Mouse (Mus musculus): ENCODE data around the gene Cant1.

DNA sequence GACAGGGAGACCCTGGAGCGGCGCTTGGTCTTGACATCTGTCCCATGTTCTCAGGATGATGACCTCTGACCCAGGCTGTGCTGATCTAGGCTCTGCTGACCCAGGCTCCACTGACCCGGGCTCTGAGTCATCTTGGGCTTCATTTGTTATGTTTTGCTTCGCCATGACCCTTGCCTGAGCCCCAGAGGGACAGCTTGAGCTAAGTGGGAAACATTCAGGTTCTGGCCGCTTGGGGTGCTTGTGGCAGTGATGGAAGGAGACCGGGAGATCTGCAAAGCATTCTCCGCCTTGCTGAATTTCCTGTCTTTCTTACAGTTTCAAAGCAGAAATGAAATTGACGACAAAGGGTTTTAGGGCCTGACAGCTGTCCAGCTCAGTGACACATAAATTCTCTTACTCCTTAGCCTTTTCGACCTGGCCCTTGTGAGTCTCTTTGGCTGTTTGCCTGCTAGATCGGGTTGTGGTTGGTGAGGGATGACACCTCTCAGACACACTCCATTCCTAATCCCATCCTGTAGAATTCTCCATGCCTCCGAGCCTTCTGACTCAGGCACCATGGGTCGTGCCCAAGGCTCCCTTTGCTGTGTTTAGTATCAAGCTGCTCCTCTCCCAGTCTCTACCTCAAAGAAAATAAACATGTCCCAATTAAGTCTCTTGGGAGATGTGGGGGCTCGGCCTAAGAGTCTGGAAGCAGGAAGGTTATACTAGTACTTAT lies 5.9 kb upstream of the Cant1 start:
- TF ChIP-seq MYC (IDR thresholded peaks at IDR 0.05; ENCODE audit: low read depth, low read length) (no peak), CTCF (IDR thresholded peaks at IDR 0.05 in 2 of 3, conservative IDR thresholded peaks at IDR 0.05 in 1 of 3; ENCODE audit: control insufficient read depth in 1 of 3, insufficient read depth in 1 of 3, low read depth in 2 of 3, low read length in 3 of 3, poor library complexity in 1 of 3, severe bottlenecking in 1 of 3) (no peak), POLR2A (IDR thresholded peaks at IDR 0.05; ENCODE audit: control insufficient read depth in 1 of 2, insufficient read depth in 1 of 2, low read depth in 1 of 2, low read length in 2 of 2, poor library complexity in 1 of 2) (no peak), ZC3H11A (IDR thresholded peaks at IDR 0.05; ENCODE audit: low read depth, low read length) (no peak), ETS1 (IDR thresholded peaks at IDR 0.05; ENCODE audit: low read depth, low read length) (no peak), RAD21 (IDR thresholded peaks at IDR 0.05; ENCODE audit: low read depth, low read length) (no peak), TAL1 (IDR thresholded peaks at IDR 0.05; ENCODE audit: low read length) (no peak)

All from MEL (cell line).